Mouse (Mus musculus) heart, adult 9 months (tissue): ENCODE results near the gene Sycp2.

Source experiments
- DNase-seq, 2 experiments: peaks; one replicate each; pipeline ENCODE4 v3.0.0; 2022; ENCODE audit warnings: low spot score in 2 of 2

Sycp2 gene

DNA sequence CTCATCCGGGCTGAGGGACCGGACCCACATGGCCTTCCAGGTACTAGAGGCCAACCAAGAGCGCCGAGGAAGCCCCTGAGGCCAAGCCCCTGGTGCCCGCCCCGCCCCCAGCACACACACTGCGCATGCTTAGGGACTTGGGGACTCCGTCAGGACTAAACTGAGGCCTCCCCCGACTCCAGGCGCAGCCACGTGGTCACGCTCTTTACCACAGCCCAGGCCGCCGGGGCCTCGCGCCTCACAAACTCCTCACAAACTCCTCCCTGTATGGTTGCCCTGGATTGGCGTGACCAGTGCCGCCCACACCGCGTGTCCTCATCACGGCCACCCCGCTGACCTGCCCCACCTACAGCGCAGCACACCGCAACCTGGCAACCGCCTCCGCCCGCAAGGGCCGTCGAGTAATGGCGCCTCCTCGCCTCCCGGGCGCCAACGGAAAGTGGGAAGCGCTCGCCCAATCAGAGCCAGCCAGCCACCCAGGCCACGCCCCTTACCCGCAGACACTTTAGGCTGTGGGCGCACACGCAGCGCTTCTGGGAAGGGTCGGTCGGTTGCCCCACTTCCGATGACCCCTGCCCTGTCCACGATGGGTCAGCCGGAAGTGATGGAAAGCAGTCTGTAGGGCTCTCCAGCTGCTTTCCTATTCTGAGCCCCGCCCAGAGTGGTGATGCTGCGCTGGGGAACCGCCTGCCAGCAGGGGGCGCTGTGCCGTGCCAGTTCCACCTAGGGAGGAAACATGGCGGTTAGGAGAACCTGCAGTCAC lies at the start of gene Sycp2:
Gene Sycp2, minus strand, starts transcription at position 633 of the 763 bp plus-strand sequence.
- no peak for DNase-seq

DNA sequence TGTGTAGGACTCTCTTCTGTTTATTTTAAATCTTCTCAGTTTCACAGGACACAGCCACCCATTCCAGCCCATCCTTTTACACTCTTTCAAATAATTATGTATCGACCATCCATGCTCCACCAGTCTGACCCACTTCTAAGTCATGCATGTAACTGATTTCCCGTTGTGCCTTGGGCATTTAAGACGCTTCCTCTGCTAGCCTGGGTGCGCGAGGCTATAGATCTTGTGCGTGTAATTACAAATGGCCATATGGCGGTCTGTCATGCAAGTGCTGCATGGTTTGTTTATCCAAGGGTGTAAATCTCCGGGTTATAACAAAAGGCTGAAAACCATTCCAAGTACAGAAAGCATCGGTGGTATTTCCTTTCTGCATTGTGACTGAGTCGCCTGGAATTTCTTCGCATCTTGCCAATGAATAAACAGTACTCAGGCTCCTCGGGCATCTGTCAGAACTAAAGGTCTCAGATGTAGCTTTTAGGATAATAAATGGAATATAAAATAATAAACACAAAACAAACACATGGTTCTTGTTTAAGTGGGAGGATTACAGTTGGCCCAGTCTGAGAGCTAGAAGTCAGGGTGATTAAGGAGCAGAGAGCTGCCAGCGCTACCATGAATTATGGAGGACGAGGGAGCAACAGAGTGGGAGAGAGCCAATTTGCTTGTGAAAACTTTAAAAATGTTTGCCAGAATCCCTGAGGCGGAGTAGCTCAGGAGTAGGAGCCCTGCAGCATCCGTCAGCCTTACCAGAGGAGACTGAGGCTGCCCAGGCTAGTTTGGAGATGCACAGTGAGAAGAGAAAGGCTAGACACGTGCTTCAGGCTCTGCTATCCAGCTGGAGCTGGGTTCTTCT lies 47.4 kb upstream of the Sycp2 start:
- no peak for DNase-seq

DNA sequence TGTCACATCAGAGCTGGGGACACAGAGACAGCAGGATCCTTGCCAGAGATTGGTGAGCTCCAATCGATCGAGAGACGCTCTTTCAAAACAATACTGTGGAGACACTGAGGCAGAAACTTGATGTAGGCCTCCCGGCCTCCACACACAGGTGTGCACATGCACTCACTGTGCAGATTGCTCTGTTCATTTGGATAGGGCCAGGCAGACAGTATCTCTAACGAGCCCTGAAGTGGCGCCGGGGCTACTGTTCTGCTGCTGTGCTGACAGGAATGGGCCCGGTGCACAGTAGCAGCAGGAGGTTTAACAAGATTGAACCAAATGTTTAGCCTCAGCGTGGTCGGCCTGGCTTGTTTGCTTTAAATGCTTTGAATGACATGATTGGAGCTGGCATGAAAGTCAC lies 43.5 kb upstream of the Sycp2 start:
- no peak for DNase-seq

DNA sequence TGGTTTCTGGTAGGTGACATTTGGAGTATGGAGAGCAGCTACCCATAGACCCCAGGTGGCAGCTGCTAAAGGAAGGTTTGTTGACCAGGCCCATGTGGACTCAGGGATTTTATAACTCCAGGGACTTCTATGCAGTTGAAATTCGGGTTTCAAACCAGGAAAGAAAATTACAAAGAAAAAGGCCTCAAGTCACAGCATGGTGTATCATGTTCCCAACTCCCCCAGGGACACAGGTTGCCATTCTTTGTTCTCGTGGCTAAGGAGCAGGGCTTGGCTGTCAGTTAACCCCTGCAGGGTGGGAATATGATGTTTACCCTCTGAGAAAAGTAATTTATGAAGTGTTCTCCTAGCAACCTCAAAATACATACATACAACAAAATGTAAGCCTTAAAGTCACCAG lies 42.8 kb upstream of the Sycp2 start:
- no peak for DNase-seq

DNA sequence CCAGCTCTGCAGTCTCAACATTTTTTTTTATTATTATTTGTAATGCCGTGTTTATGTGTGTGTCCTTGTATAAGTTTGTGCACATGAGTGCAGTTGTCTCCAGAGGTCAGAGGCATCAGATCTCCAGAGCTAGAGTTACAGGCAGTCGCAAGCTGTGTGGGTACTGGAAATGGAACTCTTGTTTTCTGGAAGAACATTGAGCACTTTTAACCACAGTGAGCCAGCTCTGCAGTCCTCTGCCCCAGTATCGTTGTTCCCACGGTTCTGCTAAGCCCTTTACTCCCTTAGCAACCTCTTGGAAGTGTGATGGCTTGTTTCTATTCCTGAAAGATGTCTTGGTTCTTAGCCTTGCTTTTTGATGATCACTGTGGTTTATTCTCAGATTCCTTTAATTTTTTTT lies 41.9 kb upstream of the Sycp2 start:
- no peak for DNase-seq

DNA sequence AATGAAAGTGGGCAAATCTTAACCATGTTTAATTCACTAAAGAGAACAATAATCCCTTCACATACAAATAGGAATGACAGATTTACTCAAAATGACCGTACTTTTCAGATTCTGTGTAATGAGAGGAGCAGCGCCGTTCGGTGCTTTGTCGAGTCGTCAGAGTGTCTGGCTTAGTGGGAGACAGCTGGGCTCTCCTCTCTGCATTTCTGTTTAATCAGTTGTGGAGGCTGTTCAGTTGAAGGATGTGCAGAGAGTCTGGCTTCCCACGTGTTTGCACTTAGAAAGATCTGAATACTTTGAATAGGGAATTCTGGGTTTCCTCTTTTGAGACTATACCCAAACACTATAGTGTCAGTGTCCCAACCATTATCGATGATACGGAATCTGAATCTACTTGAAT lies 29.8 kb upstream of the Sycp2 start:
- DNase-seq: no peak

DNA sequence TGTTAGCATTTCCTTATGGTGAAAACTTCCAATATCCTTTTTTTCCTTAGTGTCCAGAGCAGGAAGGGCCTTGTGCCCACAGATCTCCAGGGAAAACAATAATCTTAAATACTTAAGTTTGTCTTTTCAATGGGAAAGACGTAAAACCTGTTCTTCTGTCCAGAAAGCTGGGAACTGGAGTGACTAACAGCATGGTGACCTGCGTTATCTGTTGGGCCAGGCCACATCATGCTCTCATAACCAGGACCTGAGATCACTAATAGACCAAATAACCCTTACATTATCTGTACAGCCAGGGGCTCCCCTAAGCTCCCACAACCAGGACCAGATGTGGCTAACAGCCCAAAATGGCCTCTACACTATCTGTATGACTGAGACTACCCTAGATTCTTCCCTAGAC lies 26.4 kb upstream of the Sycp2 start:
- DNase-seq: no peak

DNA sequence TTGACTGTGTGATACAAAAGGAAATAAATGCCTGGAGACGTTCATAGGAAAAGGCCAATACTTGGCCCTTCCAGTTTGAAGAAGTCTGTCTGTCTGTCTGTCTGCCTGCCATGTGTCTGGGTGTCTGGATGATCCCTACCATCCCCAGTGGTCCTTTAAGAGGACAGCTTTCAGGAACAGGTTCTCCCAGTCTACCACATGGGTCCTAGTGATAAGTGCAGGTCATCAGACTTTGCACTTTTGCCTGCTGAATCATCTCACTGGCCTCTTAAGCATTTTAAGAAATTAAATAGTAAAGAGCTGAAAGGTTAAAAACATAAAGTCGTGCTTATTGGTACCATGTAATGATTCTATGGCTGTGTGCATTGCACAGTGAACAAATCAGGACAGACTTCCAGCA lies 26.0 kb upstream of the Sycp2 start:
- no peak for DNase-seq

DNA sequence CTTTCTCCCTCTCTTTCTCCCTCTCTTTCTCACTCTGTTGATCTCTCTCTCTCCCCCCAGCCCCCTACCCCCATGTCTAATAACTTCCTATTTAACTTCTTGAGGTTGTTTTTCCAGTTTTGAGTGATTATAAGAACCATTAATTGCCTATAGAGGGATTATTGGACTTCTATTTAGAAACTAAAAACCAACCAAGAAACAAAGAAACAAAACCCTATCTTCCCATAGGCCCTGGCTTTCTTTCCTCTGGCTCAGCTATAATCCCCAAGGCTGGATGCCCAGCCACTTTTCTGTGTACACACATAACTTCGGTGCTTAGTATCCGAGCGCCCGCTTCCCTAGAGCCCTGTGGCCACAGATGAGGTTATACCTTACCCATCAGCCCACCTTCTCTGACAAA lies 22.7 kb upstream of the Sycp2 start, which contains the start of gene Cdh26:
Gene Cdh26, plus strand, starts transcription at position 301 of the 400 bp plus-strand sequence.
- no peak for DNase-seq

DNA sequence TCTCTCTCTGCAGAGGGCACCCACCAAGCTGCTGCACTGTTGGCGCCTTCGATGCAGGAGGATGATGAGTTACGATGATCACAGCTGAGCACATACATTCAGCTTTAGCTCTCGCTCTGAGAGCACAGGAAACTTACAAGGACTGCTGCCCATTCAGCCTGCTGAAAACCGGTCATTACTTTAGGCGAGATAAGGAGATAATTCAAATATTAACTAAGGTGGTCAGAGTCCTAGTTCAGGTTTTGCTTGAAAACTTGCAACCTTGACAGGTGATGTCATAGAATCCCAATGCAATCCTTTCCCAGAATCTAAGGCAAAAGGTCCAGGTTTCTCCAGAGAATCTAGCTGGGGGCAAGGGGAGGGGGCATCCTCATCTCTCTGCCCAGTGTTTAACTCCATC lies 21.9 kb upstream of the Sycp2 start:
- no peak for DNase-seq

DNA sequence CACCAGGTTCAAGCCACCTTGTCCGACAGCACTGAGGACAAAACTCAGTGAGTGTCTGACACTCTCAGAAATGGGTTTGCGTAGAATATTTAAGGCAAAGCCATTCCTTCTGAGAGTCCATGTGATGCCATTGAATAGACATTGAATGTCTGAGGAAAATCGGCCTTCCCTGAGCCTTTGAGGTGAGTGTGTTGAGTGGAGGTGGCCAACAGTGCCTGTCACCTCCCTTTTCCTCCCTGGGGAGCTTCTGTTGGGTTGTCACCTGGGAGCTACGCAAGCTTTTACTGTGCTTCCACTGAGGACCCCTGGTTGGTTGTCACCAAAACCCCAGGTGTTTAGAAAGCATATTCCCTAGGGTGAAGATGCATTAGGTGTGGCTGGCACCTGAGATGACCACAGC lies 21.2 kb upstream of the Sycp2 start:
- no peak for DNase-seq

DNA sequence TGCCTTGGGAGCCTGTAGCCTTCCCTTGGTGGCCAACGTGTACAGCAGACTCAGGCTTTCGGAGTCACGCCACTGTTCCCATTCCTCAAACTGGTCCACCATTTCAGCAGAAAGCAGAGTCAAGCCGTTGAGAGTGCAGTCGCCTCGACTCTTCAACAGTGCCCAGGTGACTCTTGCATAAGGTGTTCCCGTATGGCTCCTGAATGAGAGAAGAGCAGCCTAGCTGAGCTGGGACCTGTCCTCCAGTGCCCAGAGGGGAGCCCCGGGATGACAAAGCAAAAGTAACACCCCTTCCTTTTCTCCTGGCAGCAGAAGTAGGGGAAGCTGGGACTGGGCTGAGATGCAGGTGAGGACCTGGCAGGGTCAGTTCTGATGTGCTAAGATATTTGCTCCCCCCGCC lies 20.7 kb upstream of the Sycp2 start:
- DNase-seq: no peak

DNA sequence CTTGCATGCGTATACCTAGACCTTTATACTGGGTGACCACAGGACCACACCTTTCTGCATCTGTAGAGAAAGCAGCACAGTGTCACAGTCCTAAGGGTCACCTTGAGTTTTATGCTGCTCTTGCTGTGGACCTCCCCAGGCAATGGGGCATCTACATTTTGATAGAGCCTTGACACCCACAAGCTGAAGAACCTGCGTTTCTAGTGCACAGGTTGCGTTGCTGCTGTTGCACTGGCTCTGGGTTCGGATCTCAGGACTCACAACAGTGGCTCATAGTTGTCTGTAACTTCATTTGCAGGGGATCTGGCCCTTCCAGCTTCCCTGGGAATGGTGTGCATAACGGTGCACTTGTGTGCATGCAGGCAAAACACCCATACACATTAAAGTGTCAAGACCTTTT lies 19.7 kb upstream of the Sycp2 start:
- no peak for DNase-seq

DNA sequence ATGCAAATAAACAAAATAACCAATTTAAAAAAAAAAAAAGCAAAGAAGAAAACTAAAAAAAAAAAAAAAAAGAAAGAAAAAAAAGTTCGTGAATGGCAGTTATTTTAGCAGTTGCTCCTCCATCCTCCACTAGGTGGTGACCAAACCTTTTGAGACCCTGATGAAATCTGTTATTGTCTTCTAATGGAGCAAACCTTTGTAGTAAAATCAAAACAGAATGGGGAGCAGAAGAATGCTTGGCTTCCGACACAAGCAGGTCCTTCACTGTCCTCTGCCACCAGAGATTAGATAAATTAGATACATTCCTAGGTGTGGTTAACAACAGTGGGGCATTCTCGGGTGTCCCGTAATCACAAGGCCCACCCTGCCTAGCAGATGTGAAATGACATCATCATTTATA lies 18.7 kb upstream of the Sycp2 start:
- no peak for DNase-seq

DNA sequence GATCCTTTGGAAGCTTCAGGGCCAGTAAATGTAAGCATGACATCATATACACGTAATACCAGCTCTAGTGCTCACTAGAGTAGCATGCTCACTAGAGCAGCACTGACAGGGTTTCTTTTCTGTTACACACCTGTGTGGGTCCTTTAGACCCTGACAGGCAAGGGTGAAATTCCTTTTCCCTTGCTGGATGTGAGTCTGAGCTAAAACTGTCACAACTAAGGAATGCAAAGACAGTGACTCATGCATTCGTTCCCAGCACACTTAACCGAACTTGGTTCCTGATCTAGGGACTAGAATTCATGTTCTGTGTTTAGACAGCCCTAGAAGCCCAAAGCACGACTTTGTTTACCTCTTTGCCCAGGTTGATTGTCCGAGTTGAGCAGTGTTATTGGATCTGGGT lies 15.7 kb upstream of the Sycp2 start:
- DNase-seq: no peak

DNA sequence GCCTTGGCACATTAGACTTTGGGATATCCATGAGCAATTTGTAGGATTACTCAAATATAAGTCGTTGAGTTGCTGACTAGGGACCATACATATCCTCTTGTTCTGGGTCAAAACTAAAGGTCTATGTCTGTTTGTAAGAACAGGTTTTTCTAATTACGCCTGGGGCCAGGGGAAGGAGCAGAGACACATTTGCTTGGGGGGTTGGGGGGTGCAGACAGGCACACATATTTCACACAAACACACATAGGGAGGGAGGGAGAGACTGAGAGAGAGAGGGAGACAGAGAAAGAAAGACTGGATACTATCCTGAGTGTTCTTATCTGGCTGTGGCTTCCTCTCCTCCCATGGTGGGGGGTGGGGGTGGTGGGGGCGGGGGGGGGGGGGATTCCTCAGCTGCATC lies 14.7 kb upstream of the Sycp2 start:
- no peak for DNase-seq

DNA sequence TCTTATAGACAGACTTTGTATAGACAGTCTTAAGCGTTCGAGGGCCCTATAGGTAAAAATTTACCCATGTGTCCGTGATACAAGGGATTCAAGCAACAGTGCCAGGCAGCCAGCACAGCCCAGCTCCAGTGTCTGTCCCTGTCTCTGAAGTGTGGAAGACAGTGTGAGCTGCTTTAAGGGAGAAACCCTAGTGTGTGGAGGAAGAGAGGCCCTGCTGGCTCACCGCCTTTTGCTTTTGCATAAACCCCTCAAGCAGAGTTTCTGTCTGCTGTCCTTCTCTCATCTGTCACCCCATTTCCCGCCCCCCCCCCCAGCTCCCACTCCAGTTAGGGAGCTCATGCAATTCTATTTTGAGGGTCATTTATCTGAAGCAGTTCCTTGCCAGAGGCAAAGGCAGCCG lies 14.1 kb upstream of the Sycp2 start:
- DNase-seq: no peak

DNA sequence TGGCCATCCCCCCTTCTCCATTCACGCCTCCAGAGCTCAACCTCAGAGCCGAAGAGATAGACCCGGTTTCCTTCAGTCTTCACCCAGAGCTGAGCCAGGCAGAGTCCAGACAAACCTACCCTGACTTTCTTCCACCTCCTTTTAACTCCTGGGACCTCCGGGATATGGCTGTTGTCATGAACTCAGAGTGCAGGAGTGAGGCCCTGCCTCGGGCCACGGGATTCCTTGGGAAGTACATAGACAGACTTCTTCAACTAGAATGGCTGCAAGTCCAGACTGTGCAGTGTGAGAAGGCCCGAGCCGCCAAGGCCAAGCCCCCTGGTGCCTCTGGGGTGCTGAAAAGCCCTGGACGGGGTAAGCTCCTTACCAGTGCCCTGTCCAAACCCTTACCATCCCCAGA lies 13.1 kb upstream of the Sycp2 start:
- DNase-seq: no peak

DNA sequence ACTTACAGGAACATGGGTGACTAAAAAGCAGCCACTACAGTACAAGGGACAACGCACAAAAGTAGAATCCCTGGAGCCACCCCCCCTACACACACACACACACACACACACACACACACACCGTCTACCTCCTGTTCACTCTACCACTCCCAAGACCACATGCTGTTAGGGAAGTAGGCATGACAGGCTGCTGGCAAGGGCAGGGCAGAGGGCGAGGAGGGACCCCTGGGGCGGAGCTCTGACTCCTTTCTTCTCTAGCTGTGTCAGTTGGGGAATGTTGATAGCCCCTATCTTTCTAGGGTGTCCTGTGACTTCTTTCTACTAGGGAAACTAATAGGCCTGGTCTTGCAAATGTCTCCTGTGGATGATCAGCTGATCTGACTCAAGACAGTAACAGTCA lies 9.5 kb upstream of the Sycp2 start:
- peak in 1 of 2 experiments; percentile 13 for DNase-seq

DNA sequence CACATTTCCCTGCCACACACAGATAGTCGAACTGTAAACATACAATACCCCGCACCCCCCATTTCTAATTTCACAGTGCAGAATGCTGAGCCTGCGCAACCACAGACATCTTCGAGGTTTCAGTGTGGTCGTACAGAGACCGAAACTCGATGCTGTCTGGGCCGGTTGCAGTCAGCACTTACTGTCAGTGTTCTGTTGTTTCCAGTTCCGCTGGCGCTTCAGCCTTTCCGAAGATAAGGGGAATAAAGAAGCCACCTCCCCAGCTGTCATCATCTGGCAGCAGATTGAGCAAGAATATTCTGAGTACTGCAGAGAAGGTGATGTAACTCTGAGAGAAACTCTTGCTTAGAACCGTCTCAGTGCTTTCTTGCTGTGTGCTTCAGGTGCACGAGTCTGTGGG lies 8.9 kb upstream of the Sycp2 start:
- no peak for DNase-seq

DNA sequence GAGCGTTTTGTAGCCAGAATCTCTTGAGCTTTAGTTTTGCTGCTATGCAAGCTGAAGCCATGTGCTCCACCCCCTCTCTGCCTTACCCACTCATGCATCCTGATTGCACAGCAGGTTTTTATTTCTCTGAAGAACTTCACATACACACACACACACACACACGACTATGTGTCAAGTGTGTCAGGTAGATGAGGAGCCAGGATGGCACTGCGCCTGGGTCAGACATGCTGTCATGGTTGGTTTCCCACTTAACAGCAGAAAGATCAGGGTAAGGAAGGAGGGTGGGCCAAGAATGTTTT lies 7.6 kb upstream of the Sycp2 start:
- DNase-seq: no peak

DNA sequence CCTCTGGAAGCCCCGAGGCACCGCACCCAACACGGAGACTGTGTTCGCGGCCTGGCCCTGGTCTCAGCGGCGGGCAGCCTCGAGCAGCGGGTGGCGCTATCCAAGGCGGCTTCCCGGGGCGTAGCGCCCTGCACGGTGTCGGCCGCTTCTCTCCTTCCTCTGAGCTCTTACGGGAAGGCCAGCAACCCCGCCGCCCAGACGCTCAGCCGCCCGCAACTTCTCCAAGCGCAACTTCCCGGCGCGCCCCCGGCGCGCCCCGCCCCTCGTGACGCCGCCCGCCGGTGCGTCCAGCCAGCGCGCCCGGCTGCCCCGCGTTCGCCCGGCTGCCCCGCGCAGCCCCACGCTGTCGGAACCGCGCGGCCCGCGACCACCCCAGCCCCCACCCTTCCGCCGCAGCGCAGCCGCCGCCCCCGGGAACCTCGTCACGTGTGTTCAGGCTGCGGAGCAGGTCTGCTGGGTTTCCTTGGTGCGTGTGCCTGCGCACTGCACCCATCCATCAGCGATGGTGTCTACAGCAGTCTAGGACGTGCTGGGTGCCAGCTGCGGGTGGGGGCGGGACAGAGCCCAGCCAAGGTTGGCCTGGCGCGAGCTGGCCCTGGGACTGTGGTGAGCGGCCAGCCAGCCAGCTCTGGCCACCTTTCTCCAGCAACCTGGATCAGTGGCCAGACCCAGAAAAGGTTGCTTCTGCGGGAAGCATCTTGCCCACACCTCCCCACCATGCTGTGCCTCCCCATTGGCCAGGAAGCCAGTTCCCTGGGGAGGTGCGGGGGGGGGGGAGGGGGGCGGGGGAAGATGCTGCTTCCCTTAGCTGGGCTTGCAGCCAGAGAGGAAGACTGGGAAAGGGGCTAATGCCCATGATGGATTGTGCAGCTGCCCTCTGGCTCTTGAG lies 7.0 kb upstream of the Sycp2 start, which contains the start of the genes Ppp1r3d and Fam217b:
Gene Ppp1r3d, minus strand, starts transcription at position 212 of the 889 bp plus-strand sequence.
Gene Fam217b, plus strand, starts transcription at position 264 of the 889 bp plus-strand sequence.
- DNase-seq: peak; percentile 56 to 77
